Mouse (Mus musculus) ovary, postnatal 14 days (tissue): ENCODE results near the gene Urod.

Experiments
- DNase-seq: peaks from one replicate; pipeline ENCODE4 v3.0.0; 2022; ENCODE audit warnings: low spot score

The Urod gene

DNA sequence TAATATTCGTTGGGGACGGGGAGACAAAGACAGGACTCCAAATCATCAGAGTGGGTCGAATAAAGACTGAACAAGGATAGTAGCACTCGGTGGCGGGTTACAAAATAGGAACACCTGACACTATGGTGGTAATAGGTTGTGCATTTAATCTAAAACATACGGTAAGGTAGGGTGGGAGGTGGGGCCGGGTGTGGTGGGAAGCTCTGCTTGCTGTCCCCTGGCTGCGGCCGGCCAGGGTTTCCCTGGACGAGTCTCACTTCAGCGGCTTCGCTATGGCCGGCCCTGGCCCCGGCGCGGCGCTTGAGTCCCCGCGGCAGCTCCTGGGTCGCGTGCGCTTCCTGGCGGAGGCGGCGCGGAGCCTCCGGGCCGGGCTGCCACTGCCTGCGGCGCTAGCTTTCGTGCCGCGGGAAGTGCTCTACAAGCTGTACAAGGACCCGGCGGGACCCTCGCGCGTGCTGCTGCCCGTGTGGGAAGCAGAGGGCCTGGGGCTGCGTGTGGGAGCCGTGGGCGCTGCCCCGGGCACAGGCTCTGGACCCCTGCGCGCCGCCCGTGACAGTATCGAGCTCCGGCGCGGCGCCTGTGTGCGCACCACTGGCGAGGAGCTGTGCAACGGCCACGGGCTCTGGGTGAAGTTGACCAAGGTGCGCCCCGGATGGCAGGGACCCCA lies 1.1 kb upstream of the Urod start, which contains the start of gene Hectd3:
Gene Hectd3 (plus strand): TSS at position 187 of the 667 bp plus-strand sequence.
- peak; percentile 31 for DNase-seq

GRCm38 (mm10) chr4:116991366-116991765 lies 2.8 kb downstream of the Urod start:
- DNase-seq: peak; percentile 72

DNA sequence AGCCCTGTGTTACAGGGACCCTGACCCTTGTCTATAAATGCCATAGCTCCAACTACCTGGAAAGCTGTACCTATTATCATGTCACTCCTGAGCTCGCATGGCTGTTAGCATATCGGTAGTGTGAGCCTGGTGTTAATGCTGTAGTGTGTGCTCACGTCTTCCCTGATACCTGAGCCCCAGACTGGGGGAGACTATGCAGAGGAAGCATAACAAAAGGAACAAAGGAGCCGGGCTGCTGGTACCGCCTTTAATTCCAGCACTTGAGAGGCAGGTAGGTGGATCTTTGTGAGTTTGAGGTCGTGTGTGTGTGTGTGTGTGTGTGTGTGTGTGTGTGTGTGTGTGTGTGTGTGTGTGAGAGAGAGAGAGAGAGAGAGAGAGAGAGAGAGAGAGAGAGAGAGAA lies 4.5 kb downstream of the Urod start:
- no peak for DNase-seq

DNA sequence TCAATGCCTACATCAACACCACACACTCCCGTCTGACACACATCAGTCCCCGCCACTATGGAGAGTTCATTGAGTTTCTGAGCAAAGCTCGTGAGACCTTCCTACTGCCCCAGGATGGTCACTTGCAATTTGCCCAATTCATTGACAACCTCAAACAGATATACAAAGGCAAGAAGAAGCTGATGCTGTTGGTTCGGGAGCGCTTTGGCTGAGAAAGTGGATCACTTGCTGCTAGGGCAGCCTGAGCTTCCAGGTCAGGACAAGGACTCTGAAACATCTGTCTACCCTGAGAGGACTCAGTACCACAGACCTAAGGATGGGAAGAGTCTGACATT lies 7.1 kb downstream of the Urod start:
- no peak for DNase-seq

DNA sequence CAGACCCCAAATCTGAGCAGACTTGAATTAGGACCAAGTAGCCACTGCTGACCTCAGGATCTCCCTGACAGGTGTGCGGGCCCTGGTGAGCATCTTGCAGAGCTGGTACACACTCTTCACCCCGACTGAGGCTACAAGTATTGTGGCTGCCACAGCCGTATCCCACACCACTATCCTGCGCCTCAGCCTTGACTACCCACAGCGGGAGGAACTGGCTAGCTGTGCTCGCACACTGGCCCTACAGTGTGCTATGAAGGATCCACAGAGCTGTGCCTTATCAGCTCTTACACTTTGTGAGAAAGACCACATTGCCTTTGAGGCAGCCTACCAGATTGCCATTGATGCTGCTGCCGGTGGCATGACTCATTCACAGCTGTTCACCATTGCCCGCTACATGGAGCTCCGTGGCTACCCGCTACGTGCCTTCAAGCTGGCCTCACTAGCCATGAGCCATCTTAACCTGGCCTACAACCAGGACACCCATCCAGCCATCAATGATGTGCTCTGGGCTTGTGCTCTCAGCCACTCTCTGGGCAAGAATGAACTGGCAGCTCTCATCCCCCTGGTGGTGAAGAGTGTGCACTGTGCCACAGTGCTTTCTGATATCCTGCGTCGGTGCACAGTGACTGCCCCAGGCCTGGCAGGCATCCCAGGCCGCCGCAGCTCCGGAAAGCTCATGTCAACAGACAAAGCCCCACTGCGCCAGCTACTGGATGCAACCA lies 7.7 kb downstream of the Urod start:
- peak; percentile 57 for DNase-seq

DNA sequence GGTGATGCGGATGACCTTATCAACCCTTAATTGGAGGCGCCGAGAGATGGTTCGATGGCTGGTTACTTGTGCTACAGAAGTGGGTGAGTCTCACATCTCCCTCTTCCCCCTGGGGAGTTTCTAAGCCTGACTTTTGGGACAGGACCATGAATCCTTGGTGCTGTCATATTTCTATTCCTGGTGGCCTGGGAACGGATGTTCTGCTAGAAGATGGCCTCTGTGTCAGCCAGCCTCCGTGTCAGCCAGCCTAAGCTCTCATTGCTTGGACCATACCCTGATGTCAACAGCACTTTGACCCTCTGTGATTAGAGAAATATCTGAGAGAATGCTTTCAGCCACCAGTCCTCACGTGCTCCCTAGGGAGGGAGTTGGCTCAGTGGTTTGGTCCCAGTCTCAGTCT lies 8.5 kb downstream of the Urod start:
- DNase-seq: no peak

- DNase-seq: no peak
Measured at GRCm38 (mm10) chr4:116976503-116976902, 17.7 kb downstream of the Urod start.

GRCm38 (mm10) chr4:116954951-116955350 lies 39.3 kb downstream of the Urod start:
- no peak for DNase-seq

DNA sequence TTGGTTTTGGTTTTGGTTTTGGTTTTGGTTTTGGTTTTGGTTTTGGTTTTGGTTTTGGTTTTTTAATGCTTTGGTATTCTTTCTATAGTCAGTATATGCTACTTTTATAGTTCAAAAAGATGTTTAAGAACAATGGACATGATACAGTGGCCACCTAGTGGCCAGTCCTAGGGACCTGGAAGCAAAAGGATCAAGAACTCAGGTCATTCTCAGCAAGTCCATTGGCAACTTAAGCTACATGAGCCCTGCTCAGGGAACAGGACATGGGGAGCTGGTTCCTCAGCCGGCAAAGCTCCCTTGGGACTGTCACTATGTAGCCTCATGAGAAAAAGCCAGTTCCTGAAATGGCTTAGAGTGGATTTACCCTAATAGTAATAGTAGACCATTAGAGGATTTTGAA lies 42.6 kb downstream of the Urod start:
- no peak for DNase-seq

DNA sequence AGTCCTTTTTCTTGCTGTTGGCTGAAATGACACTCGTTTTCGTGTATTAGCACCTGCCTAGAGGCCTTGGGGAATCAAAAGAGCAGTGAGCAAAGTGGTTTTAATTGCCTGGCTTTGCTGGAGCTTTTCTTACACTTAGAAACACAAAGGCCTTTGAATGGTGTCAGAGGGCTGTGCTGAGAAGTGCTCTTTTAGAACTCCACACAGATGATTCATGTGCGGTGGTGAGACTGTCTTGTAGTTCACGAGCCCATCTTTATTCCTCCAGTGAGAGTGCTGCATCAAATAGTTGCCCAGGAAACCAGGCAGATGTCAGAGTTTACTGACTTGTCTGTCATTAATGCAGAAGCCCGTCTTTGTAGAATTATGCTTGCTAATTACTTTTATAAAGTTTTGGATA lies 50.2 kb downstream of the Urod start:
- DNase-seq: no peak

DNA sequence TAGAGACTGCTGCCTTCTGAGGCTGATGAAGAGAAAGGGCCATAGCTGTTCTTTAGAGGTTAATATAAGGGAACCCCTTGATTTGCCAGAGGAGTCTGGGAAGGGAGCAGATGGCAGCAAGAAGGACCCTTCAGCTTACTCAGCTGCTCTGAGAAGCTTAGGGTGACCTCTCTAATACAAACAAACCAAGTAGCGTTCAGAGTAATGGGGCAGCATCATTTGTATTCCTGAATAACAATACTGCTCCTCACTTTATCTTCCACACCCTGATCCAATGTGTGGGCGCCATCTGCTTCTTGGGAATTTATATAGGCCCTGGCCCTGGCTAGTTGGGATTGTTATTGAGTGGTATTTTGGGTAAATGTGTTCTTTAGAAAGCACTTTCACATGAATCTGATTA lies 51.5 kb downstream of the Urod start:
- no peak for DNase-seq
